Mouse (Mus musculus): ENCODE results near the gene Snrpa. TPM values are rescaled to one million over a fixed set of nuclear protein-coding genes. Genes with fewer than 3 reads are reported as not detected.
A peak's percentile ranks its signal among the peaks of the same experiment; 100 is the strongest.

The Snrpa gene
- polyA plus RNA-seq, 1 experiment: 228 TPM

DNA sequence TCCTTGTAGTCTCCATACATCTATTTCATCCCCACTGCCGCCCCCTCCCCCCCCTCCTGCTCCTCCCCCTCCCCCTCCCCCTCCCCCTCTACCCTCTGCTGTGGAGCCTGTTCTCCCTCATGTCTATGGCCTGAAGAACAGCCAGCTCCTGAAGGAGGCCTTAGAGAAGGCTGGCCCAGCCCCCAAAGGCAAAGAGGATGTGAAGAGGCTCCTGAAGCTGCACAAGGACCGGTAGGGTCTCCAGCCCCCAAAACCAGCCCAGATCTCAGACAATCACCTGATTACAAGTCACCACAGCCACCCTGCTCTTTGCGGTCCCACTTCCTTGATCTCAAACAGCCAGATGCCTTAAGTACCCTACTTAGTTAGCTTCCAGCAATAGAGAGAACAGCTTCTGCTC, 1.1 kb upstream of the Snrpa start:
- Histone ChIP-seq H3K36me3 (ENCODE audit: control insufficient read depth, insufficient read depth, low read length, poor library complexity, severe bottlenecking) (peaks cover 25% of the 10 kb centered on the region), H3K27me3 (ENCODE audit: control insufficient read depth, insufficient read depth, low read length, poor library complexity, severe bottlenecking) (no peaks in the 10 kb centered on the region), H3K4me3 (ENCODE audit: low read depth, low read length) (peak overlapping the region; percentile 53), H3K4me1 (ENCODE audit: control insufficient read depth, insufficient read depth, low read length) (peaks cover 4% of the 10 kb centered on the region), H3K27ac (ENCODE audit: insufficient read depth, low read length) (peak overlapping the region; percentile 48), H3K9me3 (replicated peaks; ENCODE audit: control insufficient read depth, insufficient read depth, low read length, poor library complexity, severe bottlenecking) (no peaks in the 10 kb centered on the region), H3K9ac (ENCODE audit: low read depth, poor library complexity, severe bottlenecking) (peak overlapping the region; percentile 66)
- TF ChIP-seq EP300 (IDR thresholded peaks at IDR 0.05; ENCODE audit: insufficient read depth, low read depth, low read length): no peak
- TF ChIP-seq CTCF (IDR thresholded peaks at IDR 0.05; ENCODE audit: low read depth, low read length): no peak
- no peak for TF ChIP-seq POLR2A (IDR thresholded peaks at IDR 0.05; ENCODE audit: insufficient read depth, low read length)

- Histone ChIP-seq H3K9ac (ENCODE audit: low read depth, poor library complexity, severe bottlenecking) (no peak overlapping the region), H3K27me3 (ENCODE audit: control insufficient read depth, insufficient read depth, low read length, poor library complexity, severe bottlenecking) (no peaks in the 10 kb centered on the region), H3K36me3 (ENCODE audit: control insufficient read depth, insufficient read depth, low read length, poor library complexity, severe bottlenecking) (peaks cover 53% of the 10 kb centered on the region), H3K27ac (ENCODE audit: insufficient read depth, low read length) (no peak overlapping the region), H3K9me3 (replicated peaks; ENCODE audit: control insufficient read depth, insufficient read depth, low read length, poor library complexity, severe bottlenecking) (no peaks in the 10 kb centered on the region), H3K4me1 (ENCODE audit: control insufficient read depth, insufficient read depth, low read length) (peaks cover 7% of the 10 kb centered on the region), H3K4me3 (ENCODE audit: low read depth, low read length) (no peak overlapping the region)
- TF ChIP-seq POLR2A (IDR thresholded peaks at IDR 0.05; ENCODE audit: insufficient read depth, low read length): no peak
- no peak for TF ChIP-seq CTCF (IDR thresholded peaks at IDR 0.05; ENCODE audit: low read depth, low read length)
- TF ChIP-seq EP300 (IDR thresholded peaks at IDR 0.05; ENCODE audit: insufficient read depth, low read depth, low read length): no peak
Measured at GRCm38 (mm10) chr7:27193731-27194130, 2.3 kb downstream of the Snrpa start.

GRCm38 (mm10) chr7:27192434-27192833, 3.6 kb downstream of the Snrpa start:
- Histone ChIP-seq H3K27me3 (ENCODE audit: control insufficient read depth, insufficient read depth, low read length, poor library complexity, severe bottlenecking) (no peaks in the 10 kb centered on the region), H3K4me1 (ENCODE audit: control insufficient read depth, insufficient read depth, low read length) (peaks cover 7% of the 10 kb centered on the region), H3K27ac (ENCODE audit: insufficient read depth, low read length) (no peak overlapping the region), H3K36me3 (ENCODE audit: control insufficient read depth, insufficient read depth, low read length, poor library complexity, severe bottlenecking) (peaks cover 66% of the 10 kb centered on the region), H3K9ac (ENCODE audit: low read depth, poor library complexity, severe bottlenecking) (no peak overlapping the region), H3K9me3 (replicated peaks; ENCODE audit: control insufficient read depth, insufficient read depth, low read length, poor library complexity, severe bottlenecking) (no peaks in the 10 kb centered on the region), H3K4me3 (ENCODE audit: low read depth, low read length) (no peak overlapping the region)
- TF ChIP-seq POLR2A (IDR thresholded peaks at IDR 0.05; ENCODE audit: insufficient read depth, low read length) (no peak), EP300 (IDR thresholded peaks at IDR 0.05; ENCODE audit: insufficient read depth, low read depth, low read length) (no peak), CTCF (IDR thresholded peaks at IDR 0.05; ENCODE audit: low read depth, low read length) (no peak)

DNA sequence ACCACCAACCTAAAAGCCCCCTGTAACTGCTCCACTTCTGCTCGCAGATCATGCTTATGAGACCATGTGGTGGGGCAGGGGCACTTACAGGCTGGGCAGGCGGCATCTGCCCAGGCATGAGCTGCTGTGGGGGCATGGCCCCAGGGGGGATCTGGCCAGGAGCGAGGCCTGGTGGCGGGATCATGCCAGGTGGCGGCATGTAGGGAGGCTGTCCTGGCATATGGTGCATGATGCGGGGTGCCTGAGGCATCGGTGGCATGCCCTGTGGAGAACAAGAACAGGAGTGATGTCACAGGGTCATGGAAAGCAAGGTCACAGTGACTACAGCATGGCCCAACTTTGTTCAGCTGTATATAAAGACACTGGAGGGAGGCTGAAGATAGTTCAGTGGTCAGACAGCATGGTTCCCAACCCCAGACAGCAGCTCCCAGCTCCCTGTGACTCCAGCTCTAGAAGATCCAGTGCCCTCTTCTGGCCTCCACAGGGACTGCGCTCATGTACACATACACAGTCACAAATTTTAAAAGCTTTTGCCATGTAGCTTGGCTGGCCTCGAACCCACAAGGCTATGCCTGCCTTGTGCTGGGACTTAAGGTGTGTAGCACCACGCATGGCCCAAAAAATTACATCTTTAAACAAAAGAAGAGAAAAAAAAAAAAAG, 6.7 kb downstream of the Snrpa start:
- Histone ChIP-seq H3K9me3 (replicated peaks; ENCODE audit: control insufficient read depth, insufficient read depth, low read length, poor library complexity, severe bottlenecking) (no peaks in the 10 kb centered on the region), H3K9ac (ENCODE audit: low read depth, poor library complexity, severe bottlenecking) (no peak overlapping the region), H3K4me3 (ENCODE audit: low read depth, low read length) (no peak overlapping the region), H3K4me1 (ENCODE audit: control insufficient read depth, insufficient read depth, low read length) (peaks cover 7% of the 10 kb centered on the region), H3K27ac (ENCODE audit: insufficient read depth, low read length) (peak overlapping the region; percentile 44), H3K36me3 (ENCODE audit: control insufficient read depth, insufficient read depth, low read length, poor library complexity, severe bottlenecking) (peaks cover 73% of the 10 kb centered on the region), H3K27me3 (ENCODE audit: control insufficient read depth, insufficient read depth, low read length, poor library complexity, severe bottlenecking) (no peaks in the 10 kb centered on the region)
- TF ChIP-seq CTCF (IDR thresholded peaks at IDR 0.05; ENCODE audit: low read depth, low read length) (peak; percentile 66), EP300 (IDR thresholded peaks at IDR 0.05; ENCODE audit: insufficient read depth, low read depth, low read length) (no peak)

GRCm38 (mm10) chr7:27185986-27186385, 10.1 kb downstream of the Snrpa start:
- Histone ChIP-seq H3K27me3 (ENCODE audit: control insufficient read depth, insufficient read depth, low read length, poor library complexity, severe bottlenecking) (no peaks in the 10 kb centered on the region), H3K4me3 (ENCODE audit: low read depth, low read length) (no peak overlapping the region), H3K9me3 (replicated peaks; ENCODE audit: control insufficient read depth, insufficient read depth, low read length, poor library complexity, severe bottlenecking) (no peaks in the 10 kb centered on the region), H3K36me3 (ENCODE audit: control insufficient read depth, insufficient read depth, low read length, poor library complexity, severe bottlenecking) (peaks cover 41% of the 10 kb centered on the region), H3K4me1 (ENCODE audit: control insufficient read depth, insufficient read depth, low read length) (peaks cover 3% of the 10 kb centered on the region), H3K9ac (ENCODE audit: low read depth, poor library complexity, severe bottlenecking) (no peak overlapping the region), H3K27ac (ENCODE audit: insufficient read depth, low read length) (no peak overlapping the region)
- TF ChIP-seq CTCF (IDR thresholded peaks at IDR 0.05; ENCODE audit: low read depth, low read length) (no peak), EP300 (IDR thresholded peaks at IDR 0.05; ENCODE audit: insufficient read depth, low read depth, low read length) (no peak), POLR2A (IDR thresholded peaks at IDR 0.05; ENCODE audit: insufficient read depth, low read length) (no peak)

DNA sequence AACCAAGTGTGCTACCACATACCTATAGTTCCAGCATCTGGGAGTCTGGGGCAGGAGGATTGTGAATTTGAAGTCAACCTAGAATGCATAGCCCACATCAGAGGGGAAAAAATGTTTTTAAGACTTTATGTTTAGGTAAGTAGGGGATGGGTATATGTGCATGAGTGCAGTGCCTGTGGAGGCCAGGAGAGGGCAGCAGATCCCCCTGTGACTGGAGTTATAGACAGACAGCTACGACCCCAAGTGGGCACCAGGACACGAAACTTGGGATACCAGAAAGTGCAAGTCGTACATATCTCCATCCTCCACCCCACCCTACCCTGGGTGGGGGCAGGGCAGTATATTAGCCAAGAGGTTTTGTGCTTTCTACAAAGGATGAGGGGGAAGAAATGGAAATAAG, 11.1 kb downstream of the Snrpa start:
- H3K27me3 ChIP-seq (ENCODE audit: control insufficient read depth, insufficient read depth, low read length, poor library complexity, severe bottlenecking): no peaks in the 10 kb centered on the region
- H3K9ac ChIP-seq (ENCODE audit: low read depth, poor library complexity, severe bottlenecking): no peak overlapping the region
- peaks cover 30% of the 10 kb centered on the region for H3K36me3 ChIP-seq (ENCODE audit: control insufficient read depth, insufficient read depth, low read length, poor library complexity, severe bottlenecking)
- no peak overlapping the region for H3K4me3 ChIP-seq (ENCODE audit: low read depth, low read length)
- TF ChIP-seq CTCF (IDR thresholded peaks at IDR 0.05; ENCODE audit: low read depth, low read length): peak; percentile 99
- no peak for TF ChIP-seq POLR2A (IDR thresholded peaks at IDR 0.05; ENCODE audit: insufficient read depth, low read length)
- 0 out of 2 replicates have a peak, but pooled peaks have one; percentile 6 for TF ChIP-seq EP300 (IDR thresholded peaks at IDR 0.05; ENCODE audit: insufficient read depth, low read depth, low read length)
- H3K27ac ChIP-seq (ENCODE audit: insufficient read depth, low read length): no peak overlapping the region
- peaks cover 3% of the 10 kb centered on the region for H3K4me1 ChIP-seq (ENCODE audit: control insufficient read depth, insufficient read depth, low read length)
- H3K9me3 ChIP-seq (replicated peaks; ENCODE audit: control insufficient read depth, insufficient read depth, low read length, poor library complexity, severe bottlenecking): no peaks in the 10 kb centered on the region
